Mouse (Mus musculus) layer of hippocampus, postnatal 10 days (tissue): ENCODE results near the gene Foxn2. TPM values are rescaled to one million over a fixed set of nuclear protein-coding genes. Genes with fewer than 3 reads are reported as not detected.
"Not testable (repeated sequence)": the region's sequence is repeated elsewhere in the genome, so short reads cannot be mapped to it uniquely, and the experiment has no call there.

Experiments used
- DNase-seq, 2 experiments: peaks; one replicate each; pipeline ENCODE4 v3.0.0; 2021; ENCODE audit warnings: low spot score in 2 of 2
- long read RNA-seq: library from polyadenylated mRNA; stranded (forward); transcript quantifications from one replicate; pipeline ENCODE4 v2.0.0, GENCODE M21; 2023
- total RNA-seq, 2 experiments: library from RNA; stranded (reverse); gene quantifications; 2 replicates each; pipeline ENCODE4 v1.2.3; 2021

Foxn2 gene
- 10 to 100 TPM; 15.6 to 17.4 TPM for total RNA-seq
- long read RNA-seq, full-length matches to known transcripts: 1 of 5 reads
- long read RNA-seq, partial matches to known transcripts: 0 of 5 reads
- long read RNA-seq, other reads (novel, unspliced or antisense): 4 of 5 reads

- peak; percentile 90 to 95 for DNase-seq
These were observed at the start of gene Foxn2 for GRCm38 (mm10) chr17:88440285-88441000. Foxn2 (plus strand) TSS chr17:88440711.

- DNase-seq: no peak
These were observed 43.0 kb upstream of the Foxn2 start for GRCm38 (mm10) chr17:88397501-88397900.

- DNase-seq: no peak
These were observed 42.4 kb upstream of the Foxn2 start for GRCm38 (mm10) chr17:88398090-88398489.

DNA sequence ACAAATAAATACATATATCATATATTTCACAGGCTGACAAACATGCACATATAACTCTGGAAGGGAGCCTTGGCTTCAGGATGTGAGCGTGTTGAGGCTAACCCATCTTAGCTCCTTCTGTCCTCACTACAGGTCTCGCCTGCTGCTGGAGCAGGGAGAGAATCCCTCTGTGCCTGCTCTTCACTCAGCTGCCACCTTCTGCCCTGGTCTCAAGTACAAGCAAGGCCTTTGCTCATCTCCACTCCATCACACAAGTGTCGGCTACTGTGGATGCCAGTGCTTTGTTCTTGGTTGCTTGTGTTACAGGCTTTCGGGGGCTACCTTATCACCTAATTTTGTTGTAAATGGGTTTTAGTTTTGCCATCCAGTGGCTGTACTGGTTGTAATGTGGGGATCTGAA is 41.7 kb upstream of the Foxn2 start:
- no peak for DNase-seq

GRCm38 (mm10) chr17:88400122-88400521 is 40.4 kb upstream of the Foxn2 start:
- no peak for DNase-seq

DNA sequence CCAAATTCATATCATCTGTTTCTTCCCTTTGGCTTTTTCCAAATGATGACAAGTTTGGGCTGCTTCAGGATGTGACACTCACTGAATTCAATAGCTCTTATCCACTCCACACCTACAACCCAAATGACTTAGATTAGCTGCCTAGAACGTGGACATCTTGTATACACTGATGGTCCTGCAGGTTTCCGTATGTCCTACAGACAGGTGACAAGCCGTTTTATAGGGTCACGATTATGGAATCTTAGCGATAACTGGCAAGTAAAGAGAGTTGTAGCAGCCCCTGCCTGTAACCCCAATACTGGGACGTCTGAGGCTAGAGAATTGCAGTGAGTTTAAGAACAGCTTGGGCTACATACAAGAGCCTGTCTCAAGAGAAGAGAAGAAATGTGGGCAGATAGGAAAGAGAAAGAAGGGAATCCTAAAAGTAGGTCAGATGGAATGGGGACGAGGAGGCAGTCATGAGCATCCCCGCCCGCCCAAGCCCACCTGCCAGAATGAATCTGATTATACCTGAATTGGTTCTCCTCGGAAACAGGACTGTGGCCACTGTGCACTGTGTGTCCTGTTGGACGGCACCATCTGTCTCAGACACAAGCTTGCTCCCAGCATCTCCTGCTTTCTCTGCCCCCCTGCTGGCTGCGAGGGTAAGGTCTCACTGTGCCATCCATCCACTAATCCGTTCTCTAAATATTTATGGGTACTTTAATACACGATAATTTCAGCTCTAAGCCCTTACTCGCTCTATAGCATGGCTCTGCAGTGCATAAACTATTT is 39.6 kb upstream of the Foxn2 start:
- DNase-seq: no peak

DNA sequence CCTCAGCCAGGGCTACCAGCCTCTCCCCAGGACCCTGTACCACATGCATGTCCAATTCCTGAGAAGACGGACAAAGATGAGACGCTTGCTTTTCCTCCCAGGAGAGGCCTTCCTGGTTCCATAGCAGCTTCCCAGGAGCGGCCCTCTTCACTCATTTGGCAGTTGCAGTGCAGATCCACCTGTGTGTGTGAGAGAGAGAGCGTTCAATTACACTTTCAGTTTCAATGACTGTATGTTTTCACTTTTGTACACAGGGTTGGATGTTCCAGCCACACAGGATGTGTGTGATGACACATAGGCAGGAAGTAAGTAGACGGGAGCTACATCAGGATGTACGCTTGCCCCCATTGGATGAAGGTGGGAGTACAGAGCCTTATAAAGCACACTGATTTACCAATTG is 37.2 kb upstream of the Foxn2 start:
- no peak for DNase-seq

DNA sequence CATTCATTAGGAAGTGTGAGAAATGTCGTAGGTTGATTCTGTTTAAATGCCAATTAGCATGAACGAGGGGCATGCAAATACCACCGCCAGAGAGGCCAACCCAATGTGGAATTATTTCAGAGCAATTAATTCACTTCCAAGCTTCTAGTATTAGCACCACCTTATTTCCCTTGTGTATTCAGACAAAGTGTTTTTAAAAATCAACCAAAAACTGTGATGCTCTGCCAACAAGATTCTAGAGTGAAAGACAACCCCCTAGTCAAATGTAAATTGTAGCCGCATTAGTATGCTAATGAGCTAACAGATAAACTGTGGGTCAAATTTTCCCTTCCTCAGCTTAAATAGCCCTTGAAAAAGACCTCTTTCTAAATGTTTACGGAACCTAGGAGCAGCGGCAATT is 36.0 kb upstream of the Foxn2 start:
- no peak for DNase-seq

GRCm38 (mm10) chr17:88405076-88405475 is 35.4 kb upstream of the Foxn2 start:
- no peak for DNase-seq

GRCm38 (mm10) chr17:88409706-88410105 is 30.8 kb upstream of the Foxn2 start:
- DNase-seq: no peak

DNA sequence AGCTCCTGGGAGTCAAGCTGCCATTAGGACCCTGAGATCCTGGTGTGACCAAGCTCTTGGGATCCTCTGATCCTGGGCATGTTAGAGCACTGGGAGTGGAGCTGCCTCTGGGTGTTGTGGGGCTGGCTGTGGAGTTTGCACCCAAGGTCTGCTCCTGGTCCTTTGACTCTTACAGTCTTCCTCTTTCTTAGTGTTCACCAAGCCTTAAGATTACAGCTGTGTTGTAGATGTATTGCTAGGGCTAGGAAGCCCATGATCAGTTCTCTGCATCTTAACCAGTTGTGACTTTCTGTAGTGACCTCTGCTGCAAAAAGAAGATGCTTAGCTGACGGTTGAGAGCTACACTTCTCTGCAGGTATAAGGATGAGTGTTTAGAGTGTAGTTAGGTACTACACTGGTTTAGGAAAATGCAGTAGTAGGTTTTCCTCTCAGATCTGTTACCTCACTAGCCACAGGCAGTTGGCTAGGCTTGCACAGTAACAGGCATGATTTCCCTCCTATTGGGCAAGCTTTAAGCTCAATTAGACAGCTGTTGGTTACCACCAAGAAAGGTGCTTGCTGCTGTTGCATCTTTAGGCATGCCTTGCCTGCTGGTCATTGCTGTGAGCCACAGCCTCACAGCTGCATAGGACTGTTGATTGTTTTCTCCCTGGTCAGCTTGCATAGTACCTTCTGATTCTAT is 27.2 kb upstream of the Foxn2 start:
- DNase-seq: no peak

DNA sequence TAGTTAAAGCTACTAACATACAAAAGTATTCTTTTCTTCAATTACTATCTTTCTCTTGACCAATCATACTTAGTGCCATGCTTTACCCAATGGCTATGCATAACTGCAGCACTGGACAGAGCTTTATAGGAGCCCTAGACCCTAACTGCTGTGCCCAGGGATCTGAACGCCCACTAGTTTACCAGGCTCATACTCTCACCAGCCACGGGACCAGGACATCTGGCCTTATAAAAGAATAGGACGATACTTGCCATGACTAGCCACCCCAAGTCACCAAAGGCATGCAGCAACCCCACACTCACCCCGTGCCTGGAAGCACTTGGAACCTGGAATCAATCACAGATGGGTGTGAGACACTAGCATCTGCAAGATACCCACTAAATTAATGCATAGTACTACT is 20.1 kb upstream of the Foxn2 start:
- DNase-seq: no peak

DNA sequence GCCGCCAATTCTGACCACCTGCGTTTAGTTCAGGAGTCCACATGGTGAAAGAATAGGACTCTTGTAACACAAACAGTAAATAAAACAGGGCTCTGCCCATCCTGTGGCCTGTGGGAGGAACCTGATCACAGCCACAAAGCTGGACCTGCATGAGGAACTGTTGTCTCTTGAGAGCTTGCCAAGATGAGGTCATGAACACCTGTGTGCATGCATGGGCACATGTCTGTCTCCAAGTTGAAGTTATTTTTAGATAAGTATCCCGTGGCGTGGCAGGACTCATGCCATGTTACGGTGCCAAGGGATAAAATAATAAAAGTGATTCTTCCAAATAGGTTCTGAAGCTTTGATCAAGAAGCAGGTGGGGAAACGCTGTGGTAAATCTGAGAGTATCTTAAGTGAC is 19.3 kb upstream of the Foxn2 start:
- no peak for DNase-seq

DNA sequence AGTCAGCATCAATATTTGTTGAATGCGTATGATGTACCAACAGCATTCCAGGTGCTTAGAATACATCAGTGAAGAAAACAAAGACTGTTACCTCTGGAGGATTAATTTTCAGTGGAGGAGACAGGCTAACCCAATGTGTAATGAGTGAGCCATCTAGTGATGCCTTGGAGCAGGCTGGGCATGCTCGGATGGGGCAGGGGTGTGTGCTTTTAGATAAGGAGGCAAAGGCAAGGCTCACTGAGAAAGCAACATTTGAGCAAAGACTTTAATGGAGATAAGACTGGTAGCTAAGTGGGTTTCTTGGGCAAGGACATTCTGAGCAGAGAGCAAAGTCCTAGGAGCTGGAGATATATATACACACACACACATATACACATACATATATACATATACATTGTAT is 9.8 kb upstream of the Foxn2 start:
- no peak for DNase-seq

GRCm38 (mm10) chr17:88431486-88431885 is 9.0 kb upstream of the Foxn2 start:
- no peak for DNase-seq

GRCm38 (mm10) chr17:88431987-88432386 is 8.5 kb upstream of the Foxn2 start:
- DNase-seq: no peak

DNA sequence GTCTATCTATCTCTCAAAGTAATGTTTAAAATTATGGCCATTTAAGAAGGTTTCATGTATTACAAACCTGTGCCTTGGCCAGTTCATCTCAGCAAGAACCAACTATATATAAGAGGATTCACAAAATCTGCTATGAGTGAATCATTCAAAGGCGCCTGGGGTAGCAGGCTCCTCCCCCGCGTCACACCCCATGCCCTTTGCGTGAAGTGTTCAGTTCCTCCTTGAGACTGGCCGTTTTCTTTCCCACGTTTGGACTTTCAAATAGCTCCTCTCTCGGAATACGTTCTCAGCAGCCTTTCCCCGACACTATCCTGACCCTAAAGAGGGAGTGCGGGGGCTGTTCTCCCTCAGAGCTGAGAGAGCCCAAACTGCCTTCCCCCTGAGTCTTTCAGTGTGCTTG is 5.2 kb upstream of the Foxn2 start:
- DNase-seq: no peak

DNA sequence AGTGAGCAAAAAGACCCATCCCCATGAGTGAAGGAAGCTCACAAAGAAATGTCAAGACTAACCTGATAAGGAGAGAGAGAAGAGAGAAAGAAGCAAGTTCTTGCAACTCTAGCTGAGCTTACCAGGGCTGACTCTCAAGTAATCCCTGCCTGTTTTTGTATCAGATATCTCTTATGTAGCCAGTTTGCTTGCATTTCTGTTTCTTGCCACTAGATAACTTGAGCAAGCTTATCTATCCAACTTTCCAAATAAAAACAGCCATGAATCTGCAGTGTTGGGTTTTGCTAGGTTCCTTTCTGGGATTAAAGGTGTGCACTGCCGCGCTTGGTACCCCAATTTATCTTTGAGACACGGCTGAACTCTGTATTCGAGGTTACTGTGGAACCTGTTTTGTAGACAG is 4.2 kb upstream of the Foxn2 start:
- no peak for DNase-seq

DNA sequence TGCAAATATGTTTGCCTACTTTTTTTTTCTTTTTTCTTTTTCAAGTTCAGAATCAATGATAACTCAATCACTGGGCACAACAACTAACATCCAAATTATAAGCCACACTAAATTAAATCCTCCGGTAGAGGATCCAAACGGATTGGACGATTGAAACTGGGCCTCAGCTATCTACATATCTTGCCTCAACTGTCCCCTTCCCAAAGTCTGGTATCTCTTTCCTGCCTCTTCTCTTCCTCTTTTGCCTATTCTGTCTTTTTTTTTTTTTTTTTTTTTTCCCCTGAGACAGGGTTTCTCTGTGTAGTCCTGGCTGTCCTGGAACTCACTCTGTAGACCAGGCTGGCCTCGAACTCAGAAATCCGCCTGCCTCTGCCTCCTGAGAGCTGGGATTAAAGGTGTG is 3.8 kb upstream of the Foxn2 start:
- DNase-seq: not testable (repeated sequence)

DNA sequence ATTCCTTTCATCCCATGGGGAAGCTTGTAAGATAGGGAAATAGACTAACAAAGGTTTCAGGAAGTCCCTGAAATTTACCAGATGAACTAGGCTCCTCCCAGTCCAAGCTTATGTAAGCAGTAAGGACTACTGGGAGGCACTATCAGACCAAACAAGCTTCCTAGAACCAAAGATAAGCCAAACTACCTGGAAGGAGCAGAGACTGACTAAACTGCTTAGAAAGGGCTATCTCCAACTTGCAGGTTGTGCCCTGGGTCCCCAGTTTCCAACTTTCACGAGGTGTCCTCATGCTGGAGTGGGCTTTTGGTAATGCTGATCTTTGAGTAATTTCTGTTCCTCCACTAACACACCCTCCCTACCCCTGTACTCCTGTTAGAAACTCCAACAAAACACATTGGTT is 3.1 kb upstream of the Foxn2 start:
- no peak for DNase-seq

- no peak for DNase-seq
These were observed 918 bp upstream of the Foxn2 start for GRCm38 (mm10) chr17:88439536-88440050.

DNA sequence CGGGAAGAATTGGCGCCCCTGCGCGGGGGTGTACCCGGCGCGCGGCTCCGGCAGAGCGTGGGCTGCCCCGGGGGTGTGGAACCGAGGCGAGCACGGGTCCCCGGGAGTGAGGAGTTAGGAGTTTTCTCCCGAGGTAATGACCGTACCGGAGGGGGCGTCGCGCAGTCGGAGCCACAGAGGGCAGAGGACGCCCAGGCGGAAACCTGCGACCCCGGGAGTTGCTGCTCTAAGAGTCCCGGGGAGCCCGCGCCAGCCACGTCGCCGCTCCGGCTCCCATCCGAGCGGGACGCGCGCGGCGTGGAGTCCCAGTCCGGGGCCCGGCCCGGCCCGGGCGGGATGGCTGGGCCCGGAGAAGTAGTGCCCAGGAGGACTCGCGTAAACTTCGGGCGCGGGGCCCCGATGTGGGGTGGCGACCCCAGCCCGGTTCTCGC is 505 bp downstream of the Foxn2 start:
- no peak for DNase-seq
